In the genomic region with DNA sequence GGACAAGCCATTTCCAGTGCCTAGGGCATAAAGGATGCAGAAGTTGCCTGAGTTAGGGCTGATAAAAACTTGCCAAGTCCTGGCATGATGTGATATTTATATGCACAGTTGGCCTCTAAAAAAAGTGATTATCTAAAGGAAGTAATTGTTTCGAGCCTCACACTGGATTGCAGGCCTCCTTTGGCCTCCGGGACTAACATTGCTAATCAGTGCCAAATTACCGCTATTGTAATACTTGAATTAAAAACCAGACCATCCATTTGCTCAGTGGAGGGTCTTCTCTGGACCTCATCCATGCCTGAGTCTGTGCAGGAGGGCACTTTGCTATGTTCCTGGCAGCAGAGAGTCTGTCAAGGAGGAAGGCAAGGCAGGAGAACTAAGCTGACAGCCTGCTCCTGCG, we compare ENCODE assay signal across 16 mouse cellular contexts.
"Had no signal": no experiment of that assay in that cellular context is flagged by ENCODE, and none has a peak within 500 bp of the region (broad histone marks: within the 10 kb centered on the region; RNA-seq: fewer than 3 reads in every experiment).

No protein-coding gene starts in this region.

- H3K36me3 ChIP-seq: limb, embryonic 13.5 days; midbrain, embryonic 10.5 days had no signal

- DNase-seq: kidney, adult 11 months; kidney, adult 9 months; kidney, postnatal 36 days; left cerebral cortex, postnatal 4 days; lung, embryonic 14.5 days; lung, postnatal 4 days; retina, postnatal 1 day; right cerebral cortex, postnatal 4 days; spleen, adult 18-20 months; thymus, adult 18-20 months; thymus, postnatal 14 days had no signal

- H3K27me3 ChIP-seq: limb, embryonic 13.5 days had no signal

- H3K9ac ChIP-seq: limb, embryonic 13.5 days; liver, embryonic 14.5 days; lung, embryonic 14.5 days had no signal

- H3K27ac ChIP-seq: kidney, postnatal 0 days; limb, embryonic 13.5 days; liver, embryonic 14.5 days; midbrain, embryonic 10.5 days had no signal

- H3K9me3 ChIP-seq: limb, embryonic 13.5 days; midbrain, embryonic 10.5 days had no signal

- H3K4me2 ChIP-seq: limb, embryonic 13.5 days; lung, embryonic 14.5 days had no signal

- H3K4me3 ChIP-seq: limb, embryonic 13.5 days; midbrain, embryonic 10.5 days; myocyte had no signal

- H3K4me1 ChIP-seq: limb, embryonic 13.5 days had no signal
